Mouse (Mus musculus) kidney, embryonic 15.5 days (tissue): ENCODE measurements around the gene Hspb2. TPM values are rescaled to one million over a fixed set of nuclear protein-coding genes. Genes with fewer than 3 reads are reported as not detected.

ENCODE experiments used
- ATAC-seq: fragments of 200-750 bp; cut with Nextera tagmentation; replicated peaks from 2 replicates; pipeline ENCODE4 v1.8.0; 2017; ENCODE audit warnings: moderate TSS enrichment; ENCODE audit not compliant: low FRiP score
- H3K27ac ChIP-seq: fragments of 300-500 bp; sonication (generic); 2 replicates; pipeline ENCODE4 v1.5.1; 2015; ENCODE audit warnings: mild to moderate bottlenecking, inconsistent platforms
- H3K27me3 ChIP-seq: fragments of 300-500 bp; sonication (generic); 2 replicates; pipeline ENCODE4 v1.6.1; 2015; ENCODE audit warnings: inconsistent platforms
- H3K36me3 ChIP-seq: fragments of 300-500 bp; sonication (generic); 2 replicates; pipeline ENCODE4 v1.6.1; 2015; ENCODE audit warnings: inconsistent platforms
- H3K4me1 ChIP-seq: fragments of 300-500 bp; sonication (generic); 2 replicates; pipeline ENCODE4 v1.6.1; 2015; ENCODE audit warnings: inconsistent platforms
- H3K4me2 ChIP-seq: fragments of 300-500 bp; sonication (generic); 2 replicates; pipeline ENCODE4 v1.6.1; 2015; ENCODE audit warnings: moderate library complexity, mild to moderate bottlenecking, inconsistent platforms
- H3K4me3 ChIP-seq: fragments of 300-500 bp; sonication (generic); replicated peaks from 2 replicates; pipeline ENCODE4 v1.5.1; 2015; ENCODE audit warnings: mild to moderate bottlenecking, inconsistent platforms
- H3K9ac ChIP-seq: fragments of 300-500 bp; sonication (generic); 2 replicates; pipeline ENCODE4 v1.6.1; 2015; ENCODE audit warnings: mild to moderate bottlenecking, inconsistent platforms
- H3K9me3 ChIP-seq: fragments of 300-500 bp; sonication (generic); replicated peaks from 2 replicates; pipeline ENCODE4 v1.6.1; 2016; ENCODE audit warnings: inconsistent platforms
- WGBS: fragments of 180-500 bp; shearing (Covaris S2); methylation state at CpG from one replicate; pipeline ENCODE4 v1.1.7; 2015; ENCODE audit warnings: mixed read lengths; 5-methylcytosine and 5-hydroxymethylcytosine counted together
- polyA plus RNA-seq: library from polyadenylated mRNA; unstranded; fragments of >200 nt; fragmentation: Nextera tagmentation; extraction: Ambion mirVana; gene quantifications from 2 replicates; pipeline ENCODE4 v1.2.1, GENCODE M21; 2015

Hspb2 gene
- polyA plus RNA-seq, 1 experiment from 2014 or later, result 8.1 TPM

DNA sequence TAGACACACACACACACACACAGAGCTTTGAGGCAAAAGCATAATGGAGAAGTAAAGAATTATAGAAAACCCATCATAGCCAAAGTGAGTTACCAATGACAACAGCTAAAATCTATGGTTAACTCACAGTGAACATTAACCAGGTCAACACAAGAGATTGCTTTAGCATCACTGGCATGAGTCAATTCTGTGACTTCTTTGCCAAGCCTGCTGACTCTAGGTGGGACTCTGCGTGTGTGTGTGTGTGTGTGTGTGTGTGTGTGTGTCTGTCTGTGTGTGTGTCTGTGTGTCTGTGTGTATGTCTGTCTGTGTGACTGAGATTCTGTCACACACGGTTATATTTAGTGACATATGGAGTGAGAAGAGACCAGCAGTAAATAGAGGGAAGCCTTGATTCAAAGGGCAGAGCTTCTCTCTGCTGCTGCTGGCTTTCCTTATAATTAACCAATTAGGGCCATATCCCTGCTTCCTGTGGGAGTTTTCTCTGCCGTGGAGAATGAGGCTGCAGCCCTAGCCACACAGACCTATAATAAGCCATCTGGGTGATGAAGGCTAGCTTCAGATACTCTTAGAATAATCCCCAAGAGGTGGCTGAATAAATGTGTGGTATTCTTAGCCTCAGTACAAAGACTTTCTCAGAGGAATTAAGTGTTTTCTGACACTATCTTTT, 27.4 kb downstream of the Hspb2 start:
- H3K4me1 ChIP-seq, result peaks cover 35% of the 10 kb centered on the region
- H3K27me3 ChIP-seq, result no peaks in the 10 kb centered on the region
- no peak for ATAC-seq
- no peak overlapping the region for H3K4me3 ChIP-seq
- H3K27ac ChIP-seq, result no peak overlapping the region
- H3K4me2 ChIP-seq, result no peak overlapping the region
- H3K36me3 ChIP-seq, result no peaks in the 10 kb centered on the region
- 39% methylated on average over 3 of the region's 3 CpGs for WGBS
- no peak overlapping the region for H3K9ac ChIP-seq
- H3K9me3 ChIP-seq, result no peaks in the 10 kb centered on the region

DNA sequence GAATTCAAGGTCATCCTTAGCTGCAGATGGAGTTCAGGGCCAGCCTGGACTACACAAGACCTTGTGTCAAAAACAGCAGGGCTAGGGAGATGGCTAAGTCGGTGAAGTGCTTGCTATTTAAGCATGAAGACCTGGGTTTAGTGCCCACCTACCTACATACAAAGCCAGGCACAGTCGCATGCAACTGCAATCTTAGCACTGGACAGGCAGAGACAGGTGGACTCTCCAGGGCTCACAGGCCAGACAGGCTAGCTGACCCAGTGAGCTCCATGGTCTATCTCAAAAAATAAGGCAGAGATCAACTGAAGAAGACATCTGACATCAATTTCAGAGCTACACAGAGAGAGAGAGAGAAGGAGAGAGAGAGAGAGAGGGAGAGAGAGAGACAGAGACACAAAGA, 28.0 kb downstream of the Hspb2 start:
- Histone ChIP-seq H3K4me3 (no peak overlapping the region), H3K9me3 (no peaks in the 10 kb centered on the region), H3K4me1 (peaks cover 35% of the 10 kb centered on the region), H3K27me3 (no peaks in the 10 kb centered on the region), H3K9ac (no peak overlapping the region), H3K27ac (no peak overlapping the region), H3K4me2 (no peak overlapping the region), H3K36me3 (no peaks in the 10 kb centered on the region)
- WGBS, result 86% methylated on average over 2 of the region's 2 CpGs
- no peak for ATAC-seq

DNA sequence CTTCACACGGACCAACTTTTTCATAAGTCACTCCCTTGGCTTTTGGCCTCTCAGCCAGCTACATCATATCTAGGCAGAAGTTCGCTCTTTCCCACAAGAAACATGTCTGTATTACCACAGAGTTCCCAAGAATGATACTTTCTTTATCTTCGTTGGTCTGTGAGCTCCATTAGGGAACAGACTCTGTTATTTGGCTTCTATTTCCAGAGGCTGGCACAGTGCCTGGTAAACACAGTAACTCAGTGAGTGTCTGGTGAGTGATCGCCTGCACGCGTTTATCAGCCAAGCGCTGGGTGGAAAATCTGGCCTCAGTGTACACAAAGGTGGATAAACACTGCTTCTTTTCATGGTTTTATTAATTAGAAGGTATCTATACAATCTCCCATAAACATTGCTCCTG, 28.7 kb downstream of the Hspb2 start:
- Histone ChIP-seq H3K9ac (no peak overlapping the region), H3K27me3 (no peaks in the 10 kb centered on the region), H3K36me3 (no peaks in the 10 kb centered on the region), H3K4me1 (peaks cover 30% of the 10 kb centered on the region), H3K4me3 (no peak overlapping the region), H3K9me3 (no peaks in the 10 kb centered on the region), H3K27ac (no peak overlapping the region), H3K4me2 (no peak overlapping the region)
- ATAC-seq, result no peak
- WGBS, result 57% methylated on average over 7 of the region's 7 CpGs

DNA sequence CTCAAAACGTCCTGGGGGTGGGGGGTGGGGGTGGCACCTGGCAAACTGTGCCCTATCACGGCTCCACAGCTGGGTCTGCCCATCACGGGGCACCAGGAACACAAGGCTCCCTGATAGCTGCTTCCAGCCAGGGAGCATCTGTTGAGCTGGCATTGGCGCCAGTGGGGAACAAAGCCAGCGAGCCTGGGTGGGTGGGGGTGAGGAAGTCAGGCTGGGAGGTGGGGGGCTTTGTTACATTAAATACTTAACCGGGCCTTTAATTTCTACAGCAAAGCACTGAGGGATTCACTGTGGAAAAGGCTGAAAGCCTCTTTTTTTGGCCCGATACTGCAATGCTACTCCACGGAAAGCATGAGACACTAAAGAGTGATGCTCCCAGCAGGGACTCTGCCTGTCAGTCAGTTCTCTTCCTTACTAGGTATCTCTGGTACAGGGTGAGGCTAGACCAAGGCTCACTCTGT, 29.7 kb downstream of the Hspb2 start:
- peaks cover 26% of the 10 kb centered on the region for H3K4me1 ChIP-seq
- no peaks in the 10 kb centered on the region for H3K36me3 ChIP-seq
- H3K9ac ChIP-seq, result no peak overlapping the region
- H3K4me3 ChIP-seq, result no peak overlapping the region
- ATAC-seq, result no peak
- no peak overlapping the region for H3K4me2 ChIP-seq
- no peaks in the 10 kb centered on the region for H3K9me3 ChIP-seq
- H3K27me3 ChIP-seq, result no peaks in the 10 kb centered on the region
- WGBS, result 62% methylated on average over 8 of the region's 8 CpGs
- no peak overlapping the region for H3K27ac ChIP-seq

DNA sequence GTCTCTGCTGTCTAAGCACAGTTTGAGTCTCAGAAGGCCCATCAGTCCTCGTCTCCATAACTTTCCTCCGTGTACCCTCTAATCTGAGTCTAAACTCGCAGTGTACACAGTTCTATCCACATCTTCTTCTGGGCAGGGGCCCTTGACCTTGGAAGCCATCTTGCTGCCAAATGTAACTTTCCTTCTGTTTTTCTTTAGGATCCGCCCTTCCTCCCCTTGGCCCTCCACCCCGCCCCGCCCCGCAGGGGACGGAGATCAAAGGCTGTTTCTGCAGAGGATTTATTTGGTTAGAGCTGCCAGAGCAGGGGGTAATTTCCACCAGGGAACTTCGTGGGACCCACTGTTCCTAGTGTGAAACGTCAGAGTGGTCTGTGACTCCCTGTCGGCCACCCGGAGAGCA, 31.1 kb downstream of the Hspb2 start:
- Histone ChIP-seq H3K27me3 (no peaks in the 10 kb centered on the region), H3K9me3 (no peaks in the 10 kb centered on the region), H3K4me2 (peak overlapping the region; percentile 36; the same call in 1 of the 2 replicates), H3K4me3 (no peak overlapping the region), H3K27ac (no peak overlapping the region), H3K36me3 (no peaks in the 10 kb centered on the region), H3K9ac (no peak overlapping the region), H3K4me1 (peaks cover 13% of the 10 kb centered on the region)
- ATAC-seq, result 0 out of 2 replicates have a peak, but pooled peaks have one; percentile 22
- 12% methylated on average over 12 of the region's 12 CpGs for WGBS

DNA sequence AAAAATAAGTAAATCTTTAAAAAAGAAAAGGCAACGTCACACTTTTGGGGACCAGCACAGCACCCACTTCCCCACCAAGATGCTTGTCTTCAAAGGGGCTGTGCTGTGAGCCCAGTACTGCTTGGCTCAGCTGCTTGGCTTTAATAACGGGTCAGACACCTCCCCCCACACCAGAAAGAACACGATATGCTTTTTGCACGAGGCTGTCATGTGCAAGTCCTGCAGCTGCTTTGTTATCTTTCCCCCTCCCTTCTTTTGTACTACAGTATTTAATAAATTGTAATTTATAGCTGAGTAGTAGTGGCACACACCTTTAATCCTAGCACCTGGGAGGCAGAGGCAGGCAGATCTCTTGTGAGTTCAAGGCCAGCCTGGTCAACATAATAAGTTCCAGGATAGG, 33.3 kb downstream of the Hspb2 start:
- no peak overlapping the region for H3K4me3 ChIP-seq
- no peaks in the 10 kb centered on the region for H3K36me3 ChIP-seq
- ATAC-seq, result no peak
- 57% methylated on average over 4 of the region's 4 CpGs for WGBS
- H3K4me2 ChIP-seq, result no peak overlapping the region
- no peak overlapping the region for H3K9ac ChIP-seq
- no peaks in the 10 kb centered on the region for H3K9me3 ChIP-seq
- no peak overlapping the region for H3K27ac ChIP-seq
- peaks cover 9% of the 10 kb centered on the region for H3K4me1 ChIP-seq
- H3K27me3 ChIP-seq, result no peaks in the 10 kb centered on the region

DNA sequence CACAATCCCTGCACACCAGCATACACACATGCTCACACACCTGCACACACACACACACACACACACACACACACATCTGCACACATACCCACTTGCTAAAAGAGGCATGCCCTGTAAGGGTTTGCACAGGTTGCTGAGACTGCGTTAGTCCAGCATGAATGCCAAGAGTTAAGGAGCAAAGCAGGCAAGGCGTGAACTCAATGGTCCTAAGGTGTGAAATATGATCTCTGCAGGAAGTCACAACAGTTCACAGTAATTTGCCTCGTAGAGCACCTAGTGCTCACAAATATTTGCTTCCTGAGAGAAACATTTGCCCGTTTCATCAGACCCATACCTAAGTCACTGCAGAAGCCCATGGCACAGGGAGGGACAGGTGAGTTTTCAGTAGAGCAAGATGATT, 38.0 kb downstream of the Hspb2 start:
- Histone ChIP-seq H3K4me3 (no peak overlapping the region), H3K27me3 (no peaks in the 10 kb centered on the region), H3K9me3 (no peaks in the 10 kb centered on the region), H3K27ac (no peak overlapping the region), H3K4me1 (no peaks in the 10 kb centered on the region), H3K36me3 (no peaks in the 10 kb centered on the region; the same call in 1 of the 2 replicates), H3K9ac (no peak overlapping the region), H3K4me2 (no peak overlapping the region)
- WGBS, result 29% methylated on average over 4 of the region's 4 CpGs
- no peak for ATAC-seq

DNA sequence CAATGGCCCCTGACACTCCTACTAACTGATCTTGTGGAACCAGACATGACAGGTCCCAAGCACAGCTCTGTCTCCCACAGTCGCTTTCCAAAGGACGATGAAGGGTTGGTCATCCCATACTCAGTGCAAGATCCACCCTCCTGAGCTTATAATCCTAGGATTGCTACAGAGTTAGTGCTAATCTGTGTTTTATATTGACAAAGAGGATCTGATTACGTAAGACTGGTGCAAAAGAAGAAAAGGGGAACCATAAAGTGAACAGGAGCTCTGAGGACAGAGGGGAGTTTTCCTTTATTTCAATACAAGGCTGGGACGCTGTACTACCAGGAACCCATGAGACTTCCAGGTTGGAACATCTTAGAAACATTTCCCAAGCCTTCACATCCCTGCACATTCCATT, 40.8 kb downstream of the Hspb2 start:
- Histone ChIP-seq H3K9ac (no peak overlapping the region), H3K27me3 (no peaks in the 10 kb centered on the region), H3K4me1 (no peaks in the 10 kb centered on the region), H3K4me2 (no peak overlapping the region), H3K4me3 (no peak overlapping the region), H3K9me3 (no peaks in the 10 kb centered on the region), H3K27ac (no peak overlapping the region), H3K36me3 (no peaks in the 10 kb centered on the region; the same call in 1 of the 2 replicates)
- ATAC-seq, result no peak
- 86% methylated on average over 4 of the region's 4 CpGs for WGBS

DNA sequence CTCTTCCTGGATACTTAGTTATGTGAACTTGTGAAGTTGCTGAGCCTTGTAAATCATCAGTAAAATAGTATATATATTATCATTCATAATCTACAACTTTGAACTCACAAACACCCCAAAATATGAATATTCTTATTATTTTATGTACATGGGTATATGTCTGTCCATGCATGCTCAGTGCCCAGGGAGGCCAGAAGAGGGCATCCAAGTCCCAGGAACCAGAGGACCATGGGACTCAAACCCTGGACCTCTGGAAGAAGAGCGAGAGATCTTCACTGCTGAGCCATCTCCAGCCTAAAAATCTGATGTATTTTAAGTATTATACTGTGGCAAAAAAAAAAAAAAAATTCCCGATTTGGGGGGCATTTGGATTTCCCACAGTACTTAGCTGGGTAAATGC, 43.0 kb downstream of the Hspb2 start:
- H3K27me3 ChIP-seq, result no peaks in the 10 kb centered on the region
- H3K9ac ChIP-seq, result no peak overlapping the region
- H3K9me3 ChIP-seq, result no peaks in the 10 kb centered on the region
- no peak overlapping the region for H3K27ac ChIP-seq
- no peaks in the 10 kb centered on the region for H3K4me1 ChIP-seq
- H3K4me3 ChIP-seq, result no peak overlapping the region
- 29% methylated on average over 2 of the region's 2 CpGs for WGBS
- no peak for ATAC-seq
- H3K36me3 ChIP-seq, result no peaks in the 10 kb centered on the region; the same call in 1 of the 2 replicates
- no peak overlapping the region for H3K4me2 ChIP-seq

DNA sequence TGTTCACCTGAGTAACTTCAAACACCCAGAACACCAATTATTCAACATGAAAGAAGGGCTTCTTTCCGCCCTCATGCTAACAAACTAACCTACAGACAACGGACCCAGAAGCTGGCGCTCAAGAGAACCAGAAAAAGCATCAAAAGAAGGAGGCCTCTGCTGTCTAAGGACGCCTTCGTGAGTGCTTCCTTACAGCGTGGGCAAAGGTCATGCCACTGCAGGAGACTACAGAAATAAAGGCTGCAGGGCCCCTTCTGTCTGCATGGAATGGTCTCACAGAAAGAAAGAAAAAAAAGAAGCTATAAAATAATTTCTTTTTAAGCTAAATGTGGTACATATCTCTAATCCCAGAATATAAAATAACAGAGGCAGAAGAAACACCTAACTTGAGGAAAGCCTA, 47.2 kb downstream of the Hspb2 start:
- Histone ChIP-seq H3K4me2 (no peak overlapping the region), H3K4me1 (no peaks in the 10 kb centered on the region), H3K27me3 (peaks cover 12% of the 10 kb centered on the region), H3K36me3 (no peaks in the 10 kb centered on the region), H3K27ac (no peak overlapping the region), H3K9ac (no peak overlapping the region), H3K4me3 (no peak overlapping the region), H3K9me3 (no peaks in the 10 kb centered on the region)
- ATAC-seq, result no peak
- 68% methylated on average over 6 of the region's 6 CpGs for WGBS

Other genes starting within 250 kb of the Hspb2 start
- gene Pts, start 223.6 kb downstream of the Hspb2 start, polyA plus RNA-seq, result 88.2 and 94.1 TPM in 2 replicates
- gene Il18, start 197.5 kb downstream of the Hspb2 start, polyA plus RNA-seq, result 1.7 and 3.0 TPM in 2 replicates
- gene Bco2, start 197.2 kb downstream of the Hspb2 start, polyA plus RNA-seq, result 0.08 and 0.12 TPM in 2 replicates
- gene Tex12, start 191.0 kb downstream of the Hspb2 start, polyA plus RNA-seq, result 0.18 TPM in 1 of 2 replicates, not detected in the other
- gene Sdhd, start 148.5 kb downstream of the Hspb2 start, polyA plus RNA-seq, result 363 and 376 TPM in 2 replicates
- 259 and 296 TPM in 2 replicates for gene Timm8b, start 148.4 kb downstream of the Hspb2 start, polyA plus RNA-seq
- gene Pih1d2, start 135.0 kb downstream of the Hspb2 start, polyA plus RNA-seq, result 4.9 and 5.6 TPM in 2 replicates
- gene Nkapd1, start 134.9 kb downstream of the Hspb2 start, polyA plus RNA-seq, result 22.1 and 24.8 TPM in 2 replicates
- gene Dlat, start 92.6 kb downstream of the Hspb2 start, polyA plus RNA-seq, result 60.4 and 67.2 TPM in 2 replicates
- gene Dixdc1, start 12.8 kb downstream of the Hspb2 start, polyA plus RNA-seq, result 8.3 and 8.5 TPM in 2 replicates
- gene 2310030G06Rik, start 5.8 kb downstream of the Hspb2 start, polyA plus RNA-seq, result 8.9 and 9.2 TPM in 2 replicates
- 53.1 and 59.0 TPM in 2 replicates for gene Cryab, start 1.0 kb downstream of the Hspb2 start, polyA plus RNA-seq
- gene Fdxacb1, start 15.9 kb upstream of the Hspb2 start, polyA plus RNA-seq, result 10.9 and 11.7 TPM in 2 replicates
- gene Alg9, start 22.7 kb upstream of the Hspb2 start, polyA plus RNA-seq, result 35.6 and 35.9 TPM in 2 replicates
- gene 1110032A03Rik, start 23.2 kb upstream of the Hspb2 start, polyA plus RNA-seq, result 30.1 and 35.0 TPM in 2 replicates
- 74.8 and 75.6 TPM in 2 replicates for gene Ppp2r1b, start 92.9 kb upstream of the Hspb2 start, polyA plus RNA-seq